Mouse (Mus musculus) kidney, postnatal 0 days (tissue): ENCODE data around the gene Sstr3. TPM values are rescaled to one million over a fixed set of nuclear protein-coding genes. Genes with fewer than 3 reads are reported as not detected.

Experiments
- ATAC-seq: fragments of 200-750 bp; cut with Nextera tagmentation; replicated peaks from 2 replicates; pipeline ENCODE4 v1.8.0; 2017; ENCODE audit warnings: low read depth, moderate number of reproducible peaks, moderate TSS enrichment, moderate library complexity; ENCODE audit not compliant: low FRiP score
- DNase-seq: peaks from one replicate; pipeline ENCODE4 v3.0.0-alpha.2; 2016; ENCODE audit warnings: low spot score
- H3K27ac ChIP-seq: fragments of 300-500 bp; sonication (generic); 2 replicates; pipeline ENCODE4 v1.5.1; 2014; ENCODE audit warnings: mild to moderate bottlenecking
- H3K27me3 ChIP-seq: fragments of 300-500 bp; sonication (generic); 2 replicates; pipeline ENCODE4 v1.6.1; 2014; ENCODE audit warnings: low read length, mixed read lengths; ENCODE audit not compliant: insufficient read depth
- H3K36me3 ChIP-seq: fragments of 300-500 bp; sonication (generic); 2 replicates; pipeline ENCODE4 v1.6.1; 2014; ENCODE audit warnings: low read length, mixed read lengths; ENCODE audit not compliant: insufficient read depth
- H3K4me1 ChIP-seq: fragments of 300-500 bp; sonication (generic); replicated peaks from 2 replicates; pipeline ENCODE4 v1.6.1; 2014; ENCODE audit warnings: antibody characterized with exemption, low read length, mixed read lengths; ENCODE audit not compliant: insufficient read depth
- H3K4me2 ChIP-seq: fragments of 300-500 bp; sonication (generic); 2 replicates; pipeline ENCODE4 v1.6.1; 2014; ENCODE audit warnings: mild to moderate bottlenecking, low read length, moderate library complexity, mixed read lengths
- H3K4me3 ChIP-seq: fragments of 300-500 bp; sonication (generic); replicated peaks from 2 replicates; pipeline ENCODE4 v1.5.1; 2014; ENCODE audit warnings: low read depth, low read length
- H3K9ac ChIP-seq: fragments of 300-500 bp; sonication (generic); 2 replicates; pipeline ENCODE4 v1.6.1; 2014; ENCODE audit warnings: low read depth, low read length
- H3K9me3 ChIP-seq: fragments of 300-500 bp; sonication (generic); replicated peaks from 2 replicates; pipeline ENCODE4 v1.6.1; 2016; ENCODE audit warnings: low read length, inconsistent platforms, mixed read lengths
- CTCF ChIP-seq: IDR thresholded peaks from 2 replicates; pipeline ENCODE4 v1.5.1; 2016; ENCODE audit warnings: antibody characterized with exemption, low read depth, mild to moderate bottlenecking, moderate library complexity
- WGBS: fragments of 180-500 bp; shearing (Covaris S2); extraction: QIAGEN DNeasy Blood & Tissue Kit; methylation state at CpG from one replicate; pipeline ENCODE4 v1.1.7; 2014; 5-methylcytosine and 5-hydroxymethylcytosine counted together
- polyA plus RNA-seq: library from polyadenylated mRNA; unstranded; fragments of >200 nt; fragmentation: Nextera tagmentation; extraction: Ambion mirVana; gene quantifications from 2 replicates; pipeline ENCODE4 v1.2.1, GENCODE M21; 2015

Gene Sstr3
- polyA plus RNA-seq, 1 experiment from 2014 or later = 0.28 TPM

- Histone ChIP-seq H3K9me3 (no peaks in the 10 kb centered on the region), H3K4me3 (no peak overlapping the region), H3K4me1 (peaks cover 27% of the 10 kb centered on the region), H3K27me3 (no peaks in the 10 kb centered on the region), H3K9ac (no peak overlapping the region), H3K36me3 (no peaks in the 10 kb centered on the region), H3K4me2 (no peak overlapping the region), H3K27ac (no peak overlapping the region)
- DNase-seq (no peak), ATAC-seq (no peak)
- 67% methylated on average over 10 of the region's 10 CpGs for WGBS
- no peak; the same call in 1 of the 2 replicates for TF ChIP-seq CTCF
These were observed 11.7 kb downstream of the Sstr3 start for GRCm38 (mm10) chr15:78532566-78533345.

- H3K27me3 ChIP-seq = no peaks in the 10 kb centered on the region
- peak; percentile 97 for TF ChIP-seq CTCF
- peak; percentile 82 for ATAC-seq
- WGBS = 1% methylated on average over 25 of the region's 25 CpGs
- DNase-seq = peak; percentile 99
- H3K9ac ChIP-seq = peak overlapping the region; percentile 67
- peaks cover 30% of the 10 kb centered on the region for H3K4me1 ChIP-seq
- H3K4me2 ChIP-seq = peak overlapping the region; percentile 54
- peak overlapping the region; percentile 23 for H3K4me3 ChIP-seq
- no peaks in the 10 kb centered on the region for H3K9me3 ChIP-seq
- no peaks in the 10 kb centered on the region for H3K36me3 ChIP-seq
- peak overlapping the region; percentile 81 for H3K27ac ChIP-seq
These were observed 12.5 kb downstream of the Sstr3 start for GRCm38 (mm10) chr15:78531901-78532469.

GRCm38 (mm10) chr15:78531451-78531720, 13.1 kb downstream of the Sstr3 start:
- DNase-seq (no peak), ATAC-seq (no peak)
- 65% methylated on average over 4 of the region's 4 CpGs for WGBS
- H3K27me3 ChIP-seq = no peaks in the 10 kb centered on the region
- H3K27ac ChIP-seq = peak overlapping the region; percentile 81
- no peaks in the 10 kb centered on the region for H3K36me3 ChIP-seq
- H3K9me3 ChIP-seq = no peaks in the 10 kb centered on the region
- H3K9ac ChIP-seq = peak overlapping the region; percentile 67
- no peak for TF ChIP-seq CTCF
- H3K4me1 ChIP-seq = peaks cover 30% of the 10 kb centered on the region
- H3K4me2 ChIP-seq = peak overlapping the region; percentile 54
- no peak overlapping the region for H3K4me3 ChIP-seq

- no peak for TF ChIP-seq CTCF
- H3K4me2 ChIP-seq = peak within 1 kb of the TSS; percentile 54
- H3K9me3 ChIP-seq = no peaks in the 10 kb centered on the region
- 59% methylated on average over 17 of the region's 17 CpGs for WGBS
- H3K36me3 ChIP-seq = no peaks in the 10 kb centered on the region
- DNase-seq (no peak), ATAC-seq (no peak)
- peak within 1 kb of the TSS; percentile 81 for H3K27ac ChIP-seq
- H3K9ac ChIP-seq = peak within 1 kb of the TSS; percentile 67
- H3K27me3 ChIP-seq = no peaks in the 10 kb centered on the region
- H3K4me3 ChIP-seq = peak within 1 kb of the TSS; percentile 23
- peaks cover 30% of the 10 kb centered on the region for H3K4me1 ChIP-seq
These were observed 13.6 kb downstream of the Sstr3 start, which contains the start of gene C1qtnf6 for GRCm38 (mm10) chr15:78530671-78531450. Gene C1qtnf6 (minus strand): TSS chr15:78531416.

- Histone ChIP-seq H3K9ac (peak overlapping the region; percentile 62), H3K27ac (no peak overlapping the region), H3K4me3 (no peak overlapping the region), H3K36me3 (no peaks in the 10 kb centered on the region), H3K4me2 (peak overlapping the region; percentile 61), H3K9me3 (no peaks in the 10 kb centered on the region), H3K27me3 (no peaks in the 10 kb centered on the region), H3K4me1 (peaks cover 30% of the 10 kb centered on the region)
- WGBS = 65% methylated on average over 3 of the region's 3 CpGs
- no peak for TF ChIP-seq CTCF
- DNase-seq (no peak), ATAC-seq (no peak)
These were observed 14.3 kb downstream of the Sstr3 start for GRCm38 (mm10) chr15:78530141-78530540.

GRCm38 (mm10) chr15:78529428-78529990, 15.0 kb downstream of the Sstr3 start:
- H3K27ac ChIP-seq = peak overlapping the region; percentile 85
- peak; percentile 85 for DNase-seq
- peak overlapping the region; percentile 61 for H3K4me2 ChIP-seq
- H3K9me3 ChIP-seq = no peaks in the 10 kb centered on the region
- under 1% methylated on average over 15 of the region's 15 CpGs for WGBS
- no peaks in the 10 kb centered on the region for H3K36me3 ChIP-seq
- ATAC-seq = peak; percentile 38
- peak overlapping the region; percentile 31 for H3K4me3 ChIP-seq
- peak overlapping the region; percentile 62 for H3K9ac ChIP-seq
- TF ChIP-seq CTCF = no peak
- no peaks in the 10 kb centered on the region for H3K27me3 ChIP-seq
- H3K4me1 ChIP-seq = peaks cover 30% of the 10 kb centered on the region
